Mouse (Mus musculus): ENCODE data around the gene Nfya. TPM values are rescaled to one million over a fixed set of nuclear protein-coding genes. Genes with fewer than 3 reads are reported as not detected.
"Not testable (repeated sequence)": the region's sequence is repeated elsewhere in the genome, so short reads cannot be mapped to it uniquely, and the experiment has no call there.

Gene Nfya
- polyA plus RNA-seq, 1 experiment from 2014 or later, result 10.7 TPM

DNA sequence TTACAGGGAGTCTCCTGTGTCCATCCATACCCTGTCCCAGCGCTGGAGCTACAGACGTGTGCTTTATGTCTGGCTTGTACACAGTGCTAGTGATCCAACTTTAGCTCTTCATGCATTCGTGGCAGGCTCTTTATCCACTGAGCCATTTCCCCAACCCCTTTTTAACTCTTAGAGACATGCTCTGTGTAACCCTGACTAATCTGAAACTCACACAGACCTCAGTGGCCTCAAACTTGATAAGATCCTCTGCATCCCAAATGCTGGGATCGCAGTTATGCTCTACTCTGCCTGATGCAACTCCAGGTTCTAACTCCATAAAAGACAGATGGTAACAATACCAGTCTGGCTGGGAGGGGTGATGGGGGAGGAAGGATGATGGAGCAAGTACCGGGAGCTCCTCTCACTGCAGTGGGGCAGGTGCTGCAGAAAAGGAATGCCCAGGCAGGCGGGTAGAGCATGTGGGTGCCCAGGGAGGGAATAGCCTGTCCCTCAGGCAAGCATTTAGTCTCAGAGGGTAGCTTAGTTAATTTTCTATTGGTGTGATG lies 46.2 kb downstream of the Nfya start:
- 78% methylated on average over 6 of the region's 6 CpGs for WGBS
- H3K27me3 ChIP-seq (ENCODE audit: control insufficient read depth, insufficient read depth, low read depth, low read length), result no peaks in the 10 kb centered on the region
- no peaks in the 10 kb centered on the region for H3K9me3 ChIP-seq (replicated peaks; ENCODE audit: control insufficient read depth, low read length, poor library complexity, severe bottlenecking)
- no peak overlapping the region for H3K4me2 ChIP-seq (ENCODE audit: low read length)
- no peak overlapping the region for H3K9ac ChIP-seq (ENCODE audit: low read depth, low read length)
- no peak; the same call in 1 of the 2 replicates for ATAC-seq
- no peak overlapping the region for H3K4me3 ChIP-seq (ENCODE audit: low read depth, low read length)
- H3K36me3 ChIP-seq (ENCODE audit: control insufficient read depth, insufficient read depth, low read length), result no peaks in the 10 kb centered on the region
- H3K27ac ChIP-seq (ENCODE audit: low read length), result no peak overlapping the region
- no peaks in the 10 kb centered on the region for H3K4me1 ChIP-seq (ENCODE audit: control insufficient read depth, insufficient read depth, low read length)

DNA sequence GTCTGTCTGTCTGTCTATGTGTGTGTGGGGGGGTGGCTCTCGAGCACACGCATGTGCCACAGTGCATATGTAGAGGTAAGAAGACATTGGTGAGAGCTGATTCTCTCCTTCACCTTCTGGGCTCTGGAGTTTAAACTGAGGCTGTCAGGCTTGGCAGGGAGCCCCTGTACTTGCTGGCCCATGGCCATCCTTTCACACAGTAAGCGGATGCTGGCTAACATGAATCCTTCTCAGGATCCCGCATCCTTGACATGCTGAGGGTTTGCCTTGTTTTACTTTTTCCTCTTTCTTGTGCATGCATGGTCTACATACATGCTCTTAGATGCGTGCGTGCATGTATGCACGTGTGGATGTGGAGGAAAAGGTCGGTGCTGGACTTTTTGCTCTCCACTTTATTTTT lies 46.7 kb downstream of the Nfya start:
- Histone ChIP-seq H3K4me1 (ENCODE audit: control insufficient read depth, insufficient read depth, low read length) (no peaks in the 10 kb centered on the region), H3K9me3 (replicated peaks; ENCODE audit: control insufficient read depth, low read length, poor library complexity, severe bottlenecking) (no peaks in the 10 kb centered on the region), H3K9ac (ENCODE audit: low read depth, low read length) (no peak overlapping the region), H3K4me3 (ENCODE audit: low read depth, low read length) (no peak overlapping the region), H3K27ac (ENCODE audit: low read length) (no peak overlapping the region), H3K4me2 (ENCODE audit: low read length) (no peak overlapping the region), H3K27me3 (ENCODE audit: control insufficient read depth, insufficient read depth, low read depth, low read length) (no peaks in the 10 kb centered on the region), H3K36me3 (ENCODE audit: control insufficient read depth, insufficient read depth, low read length) (no peaks in the 10 kb centered on the region)
- ATAC-seq, result no peak
- 92% methylated on average over 8 of the region's 8 CpGs for WGBS

DNA sequence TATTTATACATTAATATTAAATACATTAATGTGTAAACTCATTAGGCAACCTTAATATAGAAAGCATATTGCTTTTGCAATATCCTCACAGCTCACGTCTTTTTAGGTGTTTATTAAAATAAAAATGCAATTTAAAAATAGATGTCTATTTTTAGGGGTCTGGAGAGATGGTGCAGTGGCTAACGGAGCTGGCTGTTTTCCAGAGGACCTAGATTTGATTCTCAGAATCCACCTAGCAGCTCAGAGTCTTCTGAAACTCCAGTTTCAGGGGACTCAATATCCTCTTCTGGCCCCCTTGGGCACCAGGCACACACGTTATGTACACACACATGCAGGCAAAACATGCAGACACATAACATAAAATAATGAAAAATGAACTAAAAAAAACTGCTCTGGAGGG lies 47.4 kb downstream of the Nfya start:
- no peak overlapping the region for H3K4me2 ChIP-seq (ENCODE audit: low read length)
- no peaks in the 10 kb centered on the region for H3K27me3 ChIP-seq (ENCODE audit: control insufficient read depth, insufficient read depth, low read depth, low read length)
- H3K27ac ChIP-seq (ENCODE audit: low read length), result no peak overlapping the region
- no peak overlapping the region for H3K9ac ChIP-seq (ENCODE audit: low read depth, low read length)
- no peak overlapping the region for H3K4me3 ChIP-seq (ENCODE audit: low read depth, low read length)
- WGBS, result 79% methylated on average over 3 of the region's 3 CpGs
- H3K4me1 ChIP-seq (ENCODE audit: control insufficient read depth, insufficient read depth, low read length), result no peaks in the 10 kb centered on the region
- H3K9me3 ChIP-seq (replicated peaks; ENCODE audit: control insufficient read depth, low read length, poor library complexity, severe bottlenecking), result no peaks in the 10 kb centered on the region
- H3K36me3 ChIP-seq (ENCODE audit: control insufficient read depth, insufficient read depth, low read length), result no peaks in the 10 kb centered on the region
- ATAC-seq, result no peak

DNA sequence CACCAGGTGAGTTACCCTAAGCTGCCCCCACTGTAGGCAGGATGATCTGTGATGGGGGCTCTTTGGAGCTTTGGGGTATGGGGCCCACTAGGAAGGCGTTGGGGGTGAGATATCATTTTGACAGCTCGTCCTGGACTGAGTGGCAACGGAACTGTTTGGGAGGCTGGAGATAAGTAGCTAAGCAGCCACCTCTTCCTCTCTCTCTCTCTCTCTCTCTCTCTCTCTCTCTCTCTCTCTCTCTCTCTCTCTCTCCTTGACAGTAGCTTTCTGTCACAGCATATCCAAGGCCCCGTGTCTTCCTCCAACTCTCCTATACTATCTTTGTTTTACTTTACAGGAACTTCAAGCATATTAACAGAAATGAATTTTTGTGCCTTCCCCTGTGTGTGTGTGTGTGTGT lies 49.2 kb downstream of the Nfya start:
- H3K9me3 ChIP-seq (replicated peaks; ENCODE audit: control insufficient read depth, low read length, poor library complexity, severe bottlenecking), result no peaks in the 10 kb centered on the region
- ATAC-seq, result no peak

DNA sequence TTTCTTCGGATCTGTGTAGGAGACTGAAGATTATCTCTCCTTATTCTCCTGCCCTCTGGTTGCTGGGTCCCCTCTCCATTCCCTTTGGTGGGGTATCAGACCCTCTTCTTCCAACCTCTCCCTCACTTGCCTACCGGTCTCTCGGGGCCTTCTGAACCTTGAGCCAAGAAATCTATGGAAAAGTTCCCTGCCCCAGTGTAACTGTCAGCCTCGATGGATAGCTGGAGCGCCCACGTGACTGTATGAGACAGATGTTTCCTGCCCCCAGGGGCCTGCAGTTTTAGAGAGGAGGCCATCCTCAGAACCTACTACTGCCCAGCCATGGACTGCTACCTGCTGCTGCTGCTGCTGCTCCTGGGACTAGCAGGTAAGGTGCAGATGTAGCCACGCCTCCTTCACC lies 50.1 kb downstream of the Nfya start, which contains the start of gene Treml1:
TSS of gene Treml1 (plus strand) at position 301 of the 400 bp plus-strand sequence.
- no peak for ATAC-seq
- Histone ChIP-seq H3K9ac (ENCODE audit: low read depth, low read length) (no peak within 1 kb of the TSS), H3K4me3 (ENCODE audit: low read depth, low read length) (no peak within 1 kb of the TSS), H3K27me3 (ENCODE audit: control insufficient read depth, insufficient read depth, low read depth, low read length) (no peaks in the 10 kb centered on the region), H3K36me3 (ENCODE audit: control insufficient read depth, insufficient read depth, low read length) (no peaks in the 10 kb centered on the region), H3K4me2 (ENCODE audit: low read length) (no peak within 1 kb of the TSS), H3K27ac (ENCODE audit: low read length) (no peak within 1 kb of the TSS), H3K9me3 (replicated peaks; ENCODE audit: control insufficient read depth, low read length, poor library complexity, severe bottlenecking) (no peaks in the 10 kb centered on the region), H3K4me1 (ENCODE audit: control insufficient read depth, insufficient read depth, low read length) (no peaks in the 10 kb centered on the region)
- 86% methylated on average over 7 of the region's 7 CpGs for WGBS

More for the DNA sequence above, 49.2 kb downstream of the Nfya start:
- H3K4me3 ChIP-seq (ENCODE audit: low read depth, low read length), result no peak overlapping the region
- no peaks in the 10 kb centered on the region for H3K27me3 ChIP-seq (ENCODE audit: control insufficient read depth, insufficient read depth, low read depth, low read length)
- H3K4me2 ChIP-seq (ENCODE audit: low read length), result no peak overlapping the region
- H3K27ac ChIP-seq (ENCODE audit: low read length), result no peak overlapping the region
- H3K4me1 ChIP-seq (ENCODE audit: control insufficient read depth, insufficient read depth, low read length), result no peaks in the 10 kb centered on the region
- no peaks in the 10 kb centered on the region for H3K36me3 ChIP-seq (ENCODE audit: control insufficient read depth, insufficient read depth, low read length)
- no peak overlapping the region for H3K9ac ChIP-seq (ENCODE audit: low read depth, low read length)
- WGBS, result 83% methylated on average over 4 of the region's 4 CpGs

DNA sequence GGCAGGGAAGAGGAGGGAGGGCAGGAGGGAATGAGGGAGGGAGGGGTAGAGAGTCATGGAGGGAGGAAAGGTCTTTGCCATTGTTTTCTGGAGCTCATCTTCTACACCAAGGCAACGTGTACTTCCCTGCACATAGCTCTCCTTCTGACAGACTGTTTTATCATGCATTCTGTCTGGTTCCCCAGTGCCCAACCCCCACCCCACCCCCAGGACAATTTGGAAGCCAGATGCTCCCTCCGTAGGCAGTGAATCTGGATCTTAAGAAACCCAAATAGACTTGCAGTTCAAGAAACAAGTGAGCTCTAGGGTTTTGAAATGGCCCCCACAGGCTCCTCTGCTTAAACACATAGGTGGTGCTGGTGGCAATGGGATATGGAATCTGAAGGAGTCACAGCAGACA lies 51.8 kb downstream of the Nfya start:
- Histone ChIP-seq H3K27ac (ENCODE audit: low read length) (no peak overlapping the region), H3K4me3 (ENCODE audit: low read depth, low read length) (no peak overlapping the region), H3K36me3 (ENCODE audit: control insufficient read depth, insufficient read depth, low read length) (no peaks in the 10 kb centered on the region), H3K9me3 (replicated peaks; ENCODE audit: control insufficient read depth, low read length, poor library complexity, severe bottlenecking) (no peaks in the 10 kb centered on the region), H3K4me1 (ENCODE audit: control insufficient read depth, insufficient read depth, low read length) (no peaks in the 10 kb centered on the region), H3K27me3 (ENCODE audit: control insufficient read depth, insufficient read depth, low read depth, low read length) (no peaks in the 10 kb centered on the region), H3K9ac (ENCODE audit: low read depth, low read length) (no peak overlapping the region), H3K4me2 (ENCODE audit: low read length) (no peak overlapping the region)
- 62% methylated on average over 2 of the region's 2 CpGs for WGBS
- no peak for ATAC-seq

DNA sequence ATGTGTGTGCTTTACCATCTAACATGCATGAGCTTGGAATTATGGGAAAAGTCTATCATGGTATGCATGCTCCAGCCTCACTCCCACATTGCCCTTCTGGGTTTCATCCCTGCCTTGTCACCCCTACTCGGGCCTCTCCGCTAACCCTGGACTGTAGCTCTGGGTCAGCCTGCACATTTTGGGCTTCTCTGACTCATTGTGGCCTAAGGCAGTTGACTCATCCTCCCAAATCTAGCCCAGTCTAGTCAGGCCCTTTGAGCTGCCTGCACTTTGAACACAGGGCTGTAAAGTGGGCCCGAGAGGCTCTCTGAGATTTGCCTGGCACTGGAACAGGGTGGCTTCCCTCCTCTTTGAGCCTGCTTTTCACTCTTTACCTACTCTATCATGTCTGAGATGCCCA lies 53.9 kb downstream of the Nfya start:
- ATAC-seq, result no peak
- Histone ChIP-seq H3K27ac (ENCODE audit: low read length) (no peak overlapping the region), H3K4me3 (ENCODE audit: low read depth, low read length) (no peak overlapping the region), H3K4me2 (ENCODE audit: low read length) (no peak overlapping the region), H3K9me3 (replicated peaks; ENCODE audit: control insufficient read depth, low read length, poor library complexity, severe bottlenecking) (no peaks in the 10 kb centered on the region), H3K9ac (ENCODE audit: low read depth, low read length) (no peak overlapping the region), H3K27me3 (ENCODE audit: control insufficient read depth, insufficient read depth, low read depth, low read length) (no peaks in the 10 kb centered on the region), H3K4me1 (ENCODE audit: control insufficient read depth, insufficient read depth, low read length) (no peaks in the 10 kb centered on the region), H3K36me3 (ENCODE audit: control insufficient read depth, insufficient read depth, low read length) (no peaks in the 10 kb centered on the region)
- WGBS, result 95% methylated on average over 3 of the region's 3 CpGs

DNA sequence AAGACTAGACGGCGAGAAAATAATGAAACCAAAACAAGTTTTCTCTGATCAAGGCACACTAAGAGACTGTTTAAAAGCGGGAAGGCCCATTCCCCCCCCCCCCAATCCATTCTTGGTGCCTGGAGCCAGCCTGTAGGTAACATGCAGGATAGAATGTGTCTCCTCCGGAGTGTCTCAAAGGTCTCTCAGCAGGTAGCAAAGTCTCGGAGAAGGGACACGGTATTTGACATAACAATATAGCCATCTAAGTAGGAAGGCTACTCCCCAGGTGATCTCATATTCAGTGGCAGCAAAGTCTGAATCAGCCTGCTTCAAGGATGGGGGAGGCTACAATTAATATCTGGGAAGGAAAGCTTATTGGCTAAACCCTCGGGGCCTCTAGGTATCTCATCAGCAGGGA lies 56.7 kb downstream of the Nfya start:
- H3K27ac ChIP-seq (ENCODE audit: low read length); H3K36me3 ChIP-seq (ENCODE audit: control insufficient read depth, insufficient read depth, low read length); H3K4me3 ChIP-seq (ENCODE audit: low read depth, low read length); H3K9me3 ChIP-seq (replicated peaks; ENCODE audit: control insufficient read depth, low read length, poor library complexity, severe bottlenecking); H3K9ac ChIP-seq (ENCODE audit: low read depth, low read length); H3K4me1 ChIP-seq (ENCODE audit: control insufficient read depth, insufficient read depth, low read length); H3K27me3 ChIP-seq (ENCODE audit: control insufficient read depth, insufficient read depth, low read depth, low read length); H3K4me2 ChIP-seq (ENCODE audit: low read length); ATAC-seq: not testable (repeated sequence)
- WGBS, result 55% methylated on average over 7 of the region's 7 CpGs

DNA sequence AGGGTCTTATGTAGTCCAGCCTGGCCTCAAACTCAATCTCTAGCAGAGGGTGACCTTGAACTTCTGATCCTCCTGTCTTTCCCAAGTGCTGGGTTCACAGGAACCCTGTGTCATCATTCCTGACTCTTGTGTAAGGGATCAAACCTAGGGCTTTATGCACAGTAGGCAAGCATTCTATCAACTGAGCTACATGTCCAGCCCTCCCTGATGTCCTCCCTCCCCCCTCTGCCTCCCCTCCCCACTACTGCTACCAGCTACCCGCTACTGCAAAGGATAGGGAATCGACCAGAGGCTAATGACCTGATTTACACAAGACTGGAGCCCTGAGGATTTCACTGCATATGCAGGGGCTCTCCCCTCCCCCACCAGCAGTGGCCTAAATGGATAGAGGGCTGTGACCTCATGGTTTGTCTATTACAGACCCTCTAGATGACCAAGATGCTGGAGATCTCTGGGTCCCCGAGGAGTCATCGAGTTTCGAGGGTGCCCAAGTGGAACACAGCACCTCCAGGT lies 59.0 kb downstream of the Nfya start:
- no peaks in the 10 kb centered on the region for H3K36me3 ChIP-seq (ENCODE audit: control insufficient read depth, insufficient read depth, low read length)
- no peak overlapping the region for H3K9ac ChIP-seq (ENCODE audit: low read depth, low read length)
- no peak for ATAC-seq
- no peak overlapping the region for H3K4me2 ChIP-seq (ENCODE audit: low read length)
- no peak overlapping the region for H3K4me3 ChIP-seq (ENCODE audit: low read depth, low read length)
- H3K4me1 ChIP-seq (ENCODE audit: control insufficient read depth, insufficient read depth, low read length), result no peaks in the 10 kb centered on the region
- WGBS, result 77% methylated on average over 5 of the region's 5 CpGs
- H3K9me3 ChIP-seq (replicated peaks; ENCODE audit: control insufficient read depth, low read length, poor library complexity, severe bottlenecking), result no peaks in the 10 kb centered on the region
- no peak overlapping the region for H3K27ac ChIP-seq (ENCODE audit: low read length)
- H3K27me3 ChIP-seq (ENCODE audit: control insufficient read depth, insufficient read depth, low read depth, low read length), result no peaks in the 10 kb centered on the region

Measured in midbrain, embryonic 16.5 days (tissue).